14 mouse cellular contexts compared by ENCODE assay signal in genomic region chr8:10445011-10445410, GRCm38 (mm10).
"Had no signal": no experiment of that assay in that cellular context is flagged by ENCODE, and none has a peak within 500 bp of the region (broad histone marks: within the 10 kb centered on the region; RNA-seq: fewer than 3 reads in every experiment).

No protein-coding gene starts in this region.

- ATAC-seq: lung, postnatal 0 days; midbrain, embryonic 13.5 days; midbrain, embryonic 15.5 days had no signal

- DNase-seq: lung, adult 2 months; lung, postnatal 14 days; lung, postnatal 36 days; retina, postnatal 1 day; right cerebral cortex, adult 18-20 months; right cerebral cortex, postnatal 25 days; right cerebral cortex, postnatal 4 days; spleen, adult 18-20 months; thymus, adult 18-20 months; thymus, postnatal 14 days; thymus, postnatal 36 days had no signal
